Mouse (Mus musculus): ENCODE measurements at regions not wholly inside any gene's neighbourhood (a gene's known extent, or its start where the extent isn't known, plus 50 kb on each side); places are given as distances from the start of the nearest gene placed in this dataset.

GRCm38 (mm10) chr8:9094002-9094401 lies 403.7 kb upstream of the Arglu1 start:
- Histone ChIP-seq H3K4me1 (ENCODE audit: control insufficient read depth, insufficient read depth) (0 out of 2 replicates have a peak, but pooled peaks cover 9% of the 10 kb centered on the region), H3K27me3 (ENCODE audit: control insufficient read depth, insufficient read depth, low read length) (no peaks in the 10 kb centered on the region), H3K36me3 (replicated peaks; ENCODE audit: control insufficient read depth, insufficient read depth, low read length) (no peaks in the 10 kb centered on the region), H3K27ac (ENCODE audit: low read depth) (no peak overlapping the region), H3K9ac (replicated peaks; ENCODE audit: low read depth, low read length) (no peak overlapping the region), H3K9me3 (replicated peaks; ENCODE audit: control insufficient read depth, low read length) (no peaks in the 10 kb centered on the region), H3K4me2 (ENCODE audit: low read depth, low read length) (no peak overlapping the region), H3K4me3 (ENCODE audit: low read depth, low read length) (no peak overlapping the region)
- ATAC-seq (ENCODE audit: insufficient read depth, low read depth) (no peak; the same call in 1 of the 2 replicates), DNase-seq (ENCODE audit: low spot score) (no peak)
- WGBS: 18% methylated on average over 9 of the region's 9 CpGs
- TF ChIP-seq EP300 (IDR thresholded peaks at IDR 0.05; ENCODE audit: low read depth) (no peak), CTCF (IDR thresholded peaks at IDR 0.05; ENCODE audit: low read depth) (no peak)

- Histone ChIP-seq H3K27me3 (ENCODE audit: control insufficient read depth, insufficient read depth, low read length) (no peaks in the 10 kb centered on the region), H3K9ac (replicated peaks; ENCODE audit: low read depth, low read length) (no peak overlapping the region), H3K9me3 (replicated peaks; ENCODE audit: control insufficient read depth, low read length) (no peaks in the 10 kb centered on the region), H3K4me3 (ENCODE audit: low read depth, low read length) (no peak overlapping the region), H3K27ac (ENCODE audit: low read depth) (no peak overlapping the region), H3K4me2 (ENCODE audit: low read depth, low read length) (no peak overlapping the region), H3K36me3 (replicated peaks; ENCODE audit: control insufficient read depth, insufficient read depth, low read length) (no peaks in the 10 kb centered on the region), H3K4me1 (ENCODE audit: control insufficient read depth, insufficient read depth) (0 out of 2 replicates have a peak, but pooled peaks cover 9% of the 10 kb centered on the region)
- no peak for TF ChIP-seq CTCF (IDR thresholded peaks at IDR 0.05; ENCODE audit: low read depth)
- no peak for DNase-seq (ENCODE audit: low spot score)
- no peak for ATAC-seq (ENCODE audit: insufficient read depth, low read depth)
- 28% methylated on average over 4 of the region's 4 CpGs for WGBS
These were observed 403.0 kb upstream of the Arglu1 start for GRCm38 (mm10) chr8:9093356-9093755.

- Histone ChIP-seq H3K4me1 (ENCODE audit: control insufficient read depth, insufficient read depth) (no peaks in the 10 kb centered on the region), H3K27me3 (ENCODE audit: control insufficient read depth, insufficient read depth, low read length) (no peaks in the 10 kb centered on the region), H3K4me3 (ENCODE audit: low read depth, low read length) (no peak overlapping the region), H3K9ac (replicated peaks; ENCODE audit: low read depth, low read length) (no peak overlapping the region), H3K36me3 (replicated peaks; ENCODE audit: control insufficient read depth, insufficient read depth, low read length) (no peaks in the 10 kb centered on the region), H3K4me2 (ENCODE audit: low read depth, low read length) (no peak overlapping the region), H3K9me3 (replicated peaks; ENCODE audit: control insufficient read depth, low read length) (no peaks in the 10 kb centered on the region), H3K27ac (ENCODE audit: low read depth) (no peak overlapping the region)
- DNase-seq (ENCODE audit: low spot score): no peak
- no peak for TF ChIP-seq EP300 (IDR thresholded peaks at IDR 0.05; ENCODE audit: low read depth)
- TF ChIP-seq CTCF (IDR thresholded peaks at IDR 0.05; ENCODE audit: low read depth): no peak
- WGBS: 61% methylated on average over 4 of the region's 4 CpGs
- ATAC-seq (ENCODE audit: insufficient read depth, low read depth): no peak
These were observed 382.4 kb upstream of the Arglu1 start for GRCm38 (mm10) chr8:9072724-9073123.

- H3K4me3 ChIP-seq (ENCODE audit: low read depth, low read length): no peak overlapping the region
- no peaks in the 10 kb centered on the region for H3K36me3 ChIP-seq (replicated peaks; ENCODE audit: control insufficient read depth, insufficient read depth, low read length)
- WGBS: 33% methylated on average over 11 of the region's 11 CpGs
- no peaks in the 10 kb centered on the region for H3K9me3 ChIP-seq (replicated peaks; ENCODE audit: control insufficient read depth, low read length)
- H3K27me3 ChIP-seq (ENCODE audit: control insufficient read depth, insufficient read depth, low read length): no peaks in the 10 kb centered on the region
- DNase-seq (ENCODE audit: low spot score): no peak
- no peak overlapping the region for H3K9ac ChIP-seq (replicated peaks; ENCODE audit: low read depth, low read length)
- no peak overlapping the region for H3K4me2 ChIP-seq (ENCODE audit: low read depth, low read length)
- no peaks in the 10 kb centered on the region for H3K4me1 ChIP-seq (ENCODE audit: control insufficient read depth, insufficient read depth)
- ATAC-seq (ENCODE audit: insufficient read depth, low read depth): no peak
- H3K27ac ChIP-seq (ENCODE audit: low read depth): no peak overlapping the region
- TF ChIP-seq EP300 (IDR thresholded peaks at IDR 0.05; ENCODE audit: low read depth) (no peak), CTCF (IDR thresholded peaks at IDR 0.05; ENCODE audit: low read depth) (no peak)
These were observed 382.0 kb upstream of the Arglu1 start for GRCm38 (mm10) chr8:9072286-9072685.

- no peaks in the 10 kb centered on the region for H3K36me3 ChIP-seq (replicated peaks; ENCODE audit: control insufficient read depth, insufficient read depth, low read length)
- no peaks in the 10 kb centered on the region for H3K27me3 ChIP-seq (ENCODE audit: control insufficient read depth, insufficient read depth, low read length)
- DNase-seq (ENCODE audit: low spot score): no peak
- 81% methylated on average over 6 of the region's 6 CpGs for WGBS
- H3K9me3 ChIP-seq (replicated peaks; ENCODE audit: control insufficient read depth, low read length): no peaks in the 10 kb centered on the region
- no peak overlapping the region for H3K4me2 ChIP-seq (ENCODE audit: low read depth, low read length)
- H3K9ac ChIP-seq (replicated peaks; ENCODE audit: low read depth, low read length): no peak overlapping the region
- H3K27ac ChIP-seq (ENCODE audit: low read depth): no peak overlapping the region
- no peak for ATAC-seq (ENCODE audit: insufficient read depth, low read depth)
- TF ChIP-seq CTCF (IDR thresholded peaks at IDR 0.05; ENCODE audit: low read depth): no peak
- no peak for TF ChIP-seq EP300 (IDR thresholded peaks at IDR 0.05; ENCODE audit: low read depth)
- no peaks in the 10 kb centered on the region for H3K4me1 ChIP-seq (ENCODE audit: control insufficient read depth, insufficient read depth)
- H3K4me3 ChIP-seq (ENCODE audit: low read depth, low read length): no peak overlapping the region
These were observed 380.6 kb upstream of the Arglu1 start for GRCm38 (mm10) chr8:9070953-9071352.

- Histone ChIP-seq H3K27me3 (ENCODE audit: control insufficient read depth, insufficient read depth, low read length) (no peaks in the 10 kb centered on the region), H3K4me1 (ENCODE audit: control insufficient read depth, insufficient read depth) (no peaks in the 10 kb centered on the region), H3K9ac (replicated peaks; ENCODE audit: low read depth, low read length) (no peak overlapping the region), H3K4me2 (ENCODE audit: low read depth, low read length) (no peak overlapping the region), H3K36me3 (replicated peaks; ENCODE audit: control insufficient read depth, insufficient read depth, low read length) (no peaks in the 10 kb centered on the region), H3K9me3 (replicated peaks; ENCODE audit: control insufficient read depth, low read length) (no peaks in the 10 kb centered on the region), H3K27ac (ENCODE audit: low read depth) (no peak overlapping the region), H3K4me3 (ENCODE audit: low read depth, low read length) (no peak overlapping the region)
- ATAC-seq (ENCODE audit: insufficient read depth, low read depth) (no peak), DNase-seq (ENCODE audit: low spot score) (no peak)
- 46% methylated on average over 7 of the region's 7 CpGs for WGBS
- TF ChIP-seq EP300 (IDR thresholded peaks at IDR 0.05; ENCODE audit: low read depth) (no peak), CTCF (IDR thresholded peaks at IDR 0.05; ENCODE audit: low read depth) (no peak)
These were observed 379.5 kb upstream of the Arglu1 start for GRCm38 (mm10) chr8:9069845-9070244.
